Mouse (Mus musculus) midbrain, embryonic 12.5 days (tissue): ENCODE measurements around the gene Ush2a. TPM values are rescaled to one million over a fixed set of nuclear protein-coding genes. Genes with fewer than 3 reads are reported as not detected.

Experiments used
- ATAC-seq: fragments of 200-750 bp; cut with Nextera tagmentation; 2 replicates; pipeline ENCODE4 v1.8.0; 2017; ENCODE audit warnings: low read depth, moderate TSS enrichment, moderate library complexity; ENCODE audit not compliant: low FRiP score
- H3K27ac ChIP-seq: fragments of 300-500 bp; sonication (generic); replicated peaks from 2 replicates; pipeline ENCODE4 v1.5.1; 2016; ENCODE audit warnings: mild to moderate bottlenecking
- H3K27me3 ChIP-seq: fragments of 300-500 bp; sonication (generic); 2 replicates; pipeline ENCODE4 v1.6.1; 2016; ENCODE audit warnings: mild to moderate bottlenecking
- H3K36me3 ChIP-seq: fragments of 300-500 bp; sonication (generic); 2 replicates; pipeline ENCODE4 v1.6.1; 2016
- H3K4me1 ChIP-seq: fragments of 300-500 bp; sonication (generic); 2 replicates; pipeline ENCODE4 v1.6.1; 2016
- H3K4me2 ChIP-seq: fragments of 300-500 bp; sonication (generic); replicated peaks from 2 replicates; pipeline ENCODE4 v1.6.1; 2016; ENCODE audit warnings: mild to moderate bottlenecking, moderate library complexity
- H3K4me3 ChIP-seq: fragments of 300-500 bp; sonication (generic); 2 replicates; pipeline ENCODE4 v1.5.1; 2016; ENCODE audit warnings: mild to moderate bottlenecking
- H3K9ac ChIP-seq: fragments of 300-500 bp; sonication (generic); replicated peaks from 2 replicates; pipeline ENCODE4 v1.6.1; 2016; ENCODE audit warnings: mild to moderate bottlenecking, moderate library complexity
- H3K9me3 ChIP-seq: fragments of 300-500 bp; sonication (generic); 2 replicates; pipeline ENCODE4 v1.6.1; 2016; ENCODE audit warnings: mild to moderate bottlenecking
- WGBS: fragments of 180-500 bp; shearing (Covaris S2); methylation state at CpG from one replicate; pipeline ENCODE4 v1.1.7; 2016; 5-methylcytosine and 5-hydroxymethylcytosine counted together
- polyA plus RNA-seq: library from polyadenylated mRNA; unstranded; fragments of >200 nt; fragmentation: Nextera tagmentation; extraction: Ambion mirVana; gene quantifications from 2 replicates; pipeline ENCODE4 v1.2.1, GENCODE M21; 2016

Gene Ush2a
- polyA plus RNA-seq, 1 experiment from 2014 or later, result 0.14 TPM

GRCm38 (mm10) chr1:189007239-189007979 is 745.6 kb downstream of the Ush2a start, which contains the start of gene Kctd3:
Gene Kctd3 (minus strand): TSS chr1:189007841.
- H3K4me1 ChIP-seq, result peaks cover 27% of the 10 kb centered on the region
- no peaks in the 10 kb centered on the region for H3K36me3 ChIP-seq
- ATAC-seq, result peak; percentile 88
- H3K4me2 ChIP-seq, result peak within 1 kb of the TSS; percentile 99
- no peaks in the 10 kb centered on the region for H3K9me3 ChIP-seq
- peak within 1 kb of the TSS; percentile 93 for H3K9ac ChIP-seq
- H3K27ac ChIP-seq, result peak within 1 kb of the TSS; percentile 74
- H3K27me3 ChIP-seq, result no peaks in the 10 kb centered on the region
- H3K4me3 ChIP-seq, result peak within 1 kb of the TSS; percentile 99
- WGBS, result under 1% methylated on average over 72 of the region's 74 CpGs

DNA sequence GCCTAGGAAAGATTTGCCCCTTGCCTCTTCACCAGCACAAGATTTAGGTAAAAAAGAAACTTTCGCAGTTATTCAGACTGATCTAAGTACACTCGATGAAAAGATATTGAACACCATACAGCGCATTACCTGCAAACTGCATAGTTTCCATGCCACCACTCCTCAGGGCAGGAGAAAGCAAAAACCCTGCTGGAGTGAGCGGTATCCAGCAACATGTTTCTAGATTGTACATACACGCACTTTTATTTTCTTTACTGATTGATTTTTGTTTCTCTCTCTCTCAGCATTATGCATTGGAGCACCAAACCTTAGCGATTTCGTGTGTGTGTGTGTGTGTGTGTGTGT is 746.1 kb downstream of the Ush2a start:
- Histone ChIP-seq H3K27me3 (peaks cover 3% of the 10 kb centered on the region; the same call in 1 of the 2 replicates), H3K4me3 (peak overlapping the region; percentile 99), H3K9me3 (no peaks in the 10 kb centered on the region), H3K36me3 (no peaks in the 10 kb centered on the region), H3K4me2 (peak overlapping the region; percentile 19; the same call in 1 of the 2 replicates), H3K9ac (no peak overlapping the region), H3K4me1 (peaks cover 27% of the 10 kb centered on the region), H3K27ac (no peak overlapping the region)
- ATAC-seq, result peak; percentile 64; the same call in 1 of the 2 replicates
- 47% methylated on average over 7 of the region's 7 CpGs for WGBS

DNA sequence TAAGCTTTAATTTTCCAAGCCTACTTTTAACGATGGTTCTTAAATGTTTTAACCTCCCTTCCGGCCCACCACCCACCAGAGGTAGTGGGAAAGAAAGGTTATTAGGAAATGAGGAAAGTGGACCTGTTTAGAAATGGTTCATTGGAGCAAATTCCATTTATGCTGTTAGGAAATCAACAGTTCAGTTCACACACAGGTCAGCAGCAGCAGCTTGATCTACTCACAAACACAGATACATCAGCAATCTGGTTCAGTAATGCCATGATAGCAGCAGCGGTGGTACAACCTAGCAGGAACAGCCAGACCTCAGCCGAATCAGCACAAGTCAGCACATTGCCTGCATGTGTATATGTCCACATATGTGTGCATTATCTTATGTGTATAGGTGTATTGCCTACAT is 748.8 kb downstream of the Ush2a start:
- no peak overlapping the region for H3K27ac ChIP-seq
- H3K9ac ChIP-seq, result no peak overlapping the region
- peaks cover 19% of the 10 kb centered on the region for H3K27me3 ChIP-seq
- ATAC-seq, result no peak
- no peak overlapping the region for H3K4me3 ChIP-seq
- no peaks in the 10 kb centered on the region for H3K9me3 ChIP-seq
- no peaks in the 10 kb centered on the region for H3K36me3 ChIP-seq
- no peak overlapping the region for H3K4me2 ChIP-seq
- WGBS, result 91% methylated on average over 4 of the region's 4 CpGs
- peaks cover 24% of the 10 kb centered on the region for H3K4me1 ChIP-seq

DNA sequence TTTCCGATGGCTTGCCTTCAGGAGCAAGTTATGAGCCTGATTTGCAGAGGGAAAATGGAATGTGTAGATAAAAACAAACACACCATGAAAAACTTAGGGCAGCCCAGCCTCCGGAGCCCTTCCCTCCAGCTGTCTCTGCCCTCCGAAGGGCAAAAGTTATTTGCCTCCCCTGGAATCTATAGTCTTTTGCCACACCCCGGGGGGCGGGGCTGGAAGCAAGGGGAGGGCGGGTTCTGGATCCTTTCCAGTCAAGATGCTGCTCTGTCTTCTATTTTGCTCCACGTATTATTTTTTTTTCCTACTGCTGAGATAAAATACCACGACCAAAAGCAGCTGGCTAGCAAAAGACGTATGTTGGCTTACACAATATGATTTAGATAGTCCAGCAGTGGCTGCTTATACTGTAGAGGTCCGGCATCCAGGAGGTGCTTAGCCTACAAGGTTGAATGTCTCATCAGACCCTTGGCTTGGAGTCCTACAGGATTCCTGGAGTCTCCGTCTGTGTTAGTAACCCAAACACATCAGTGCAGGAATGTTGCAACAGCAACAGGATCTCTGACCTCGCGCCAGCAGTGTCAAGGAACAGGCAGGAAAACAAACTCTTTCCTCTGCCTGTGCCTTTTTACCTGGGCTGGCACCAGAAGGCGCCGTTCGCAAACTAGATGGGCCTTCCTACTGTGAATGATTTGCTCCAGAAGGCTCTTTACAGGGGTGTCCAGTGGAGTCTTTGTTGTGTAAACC is 751.2 kb downstream of the Ush2a start:
- peak overlapping the region; percentile 5; the same call in 1 of the 2 replicates for H3K4me2 ChIP-seq
- no peak for ATAC-seq
- 9% methylated on average over 16 of the region's 16 CpGs for WGBS

GRCm38 (mm10) chr1:189013587-189013921 is 751.7 kb downstream of the Ush2a start:
- Histone ChIP-seq H3K36me3 (no peaks in the 10 kb centered on the region), H3K4me3 (no peak overlapping the region), H3K4me2 (0 out of 2 replicates have a peak overlapping the region, but pooled peaks have one; percentile 5), H3K4me1 (peaks cover 9% of the 10 kb centered on the region; the same call in 1 of the 2 replicates), H3K27ac (no peak overlapping the region), H3K9ac (no peak overlapping the region), H3K27me3 (peaks cover 19% of the 10 kb centered on the region), H3K9me3 (no peaks in the 10 kb centered on the region)
- 12% methylated on average over 4 of the region's 4 CpGs for WGBS
- no peak for ATAC-seq

More for the DNA sequence above, 751.2 kb downstream of the Ush2a start:
- Histone ChIP-seq H3K4me3 (no peak overlapping the region), H3K27me3 (peaks cover 19% of the 10 kb centered on the region), H3K9ac (no peak overlapping the region), H3K36me3 (no peaks in the 10 kb centered on the region), H3K27ac (no peak overlapping the region), H3K9me3 (no peaks in the 10 kb centered on the region), H3K4me1 (peaks cover 9% of the 10 kb centered on the region; the same call in 1 of the 2 replicates)
